Mouse (Mus musculus) CD8-positive naive resting alpha-beta T cell, adult 2 months (primary cell): ENCODE measurements around the gene Cdca3.
"Not testable (repeated sequence)": the region's sequence is repeated elsewhere in the genome, so short reads cannot be mapped to it uniquely, and the experiment has no call there.

Experiments used
- DNase-seq, 2 experiments: peaks; one replicate each; pipeline ENCODE4 v3.0.0; 2022; ENCODE audit warnings: low read depth in 2 of 2, low spot score in 2 of 2

The Cdca3 gene

GRCm38 (mm10) chr6:124828868-124829798, at the start of gene Cdca3, which contains the start of gene Usp5:
Gene Cdca3, plus strand, starts transcription at chr6:124829547.
Gene Usp5, minus strand, starts transcription at chr6:124829484.
- peak; percentile 96 to 97 for DNase-seq

- no peak for DNase-seq
Measured at GRCm38 (mm10) chr6:124779984-124780416, 49.3 kb upstream of the Cdca3 start.

- DNase-seq: no peak
Measured at GRCm38 (mm10) chr6:124780917-124781316, 48.4 kb upstream of the Cdca3 start.

GRCm38 (mm10) chr6:124782436-124782835, 46.9 kb upstream of the Cdca3 start:
- no peak for DNase-seq

GRCm38 (mm10) chr6:124786756-124787420, 42.5 kb upstream of the Cdca3 start:
- DNase-seq: no peak

GRCm38 (mm10) chr6:124787722-124788121, 41.6 kb upstream of the Cdca3 start:
- no peak for DNase-seq

- DNase-seq: no peak
Measured at GRCm38 (mm10) chr6:124789519-124789918, 39.8 kb upstream of the Cdca3 start.

GRCm38 (mm10) chr6:124790121-124790520, 39.2 kb upstream of the Cdca3 start:
- DNase-seq: no peak

GRCm38 (mm10) chr6:124791911-124792310, 37.4 kb upstream of the Cdca3 start:
- no peak for DNase-seq

- no peak for DNase-seq
Measured at GRCm38 (mm10) chr6:124795781-124796180, 33.6 kb upstream of the Cdca3 start.

- DNase-seq: no peak
Measured at GRCm38 (mm10) chr6:124796200-124796599, 33.1 kb upstream of the Cdca3 start.

GRCm38 (mm10) chr6:124802400-124802799, 26.9 kb upstream of the Cdca3 start:
- DNase-seq: not testable (repeated sequence)

GRCm38 (mm10) chr6:124803061-124803460, 26.3 kb upstream of the Cdca3 start:
- DNase-seq: no peak

- DNase-seq: not testable (repeated sequence)
Measured at GRCm38 (mm10) chr6:124803691-124804090, 25.7 kb upstream of the Cdca3 start.

- no peak for DNase-seq
Measured at GRCm38 (mm10) chr6:124804341-124804740, 25.0 kb upstream of the Cdca3 start.

GRCm38 (mm10) chr6:124805341-124806321, 23.7 kb upstream of the Cdca3 start:
- peak; percentile 48 to 60 for DNase-seq

- no peak for DNase-seq
Measured at GRCm38 (mm10) chr6:124806446-124807140, 22.8 kb upstream of the Cdca3 start.

- no peak for DNase-seq
Measured at GRCm38 (mm10) chr6:124807366-124807765, 22.0 kb upstream of the Cdca3 start.

GRCm38 (mm10) chr6:124807986-124808357, 21.4 kb upstream of the Cdca3 start:
- no peak for DNase-seq

GRCm38 (mm10) chr6:124808358-124809012, 20.9 kb upstream of the Cdca3 start, which contains the start of gene Spsb2:
Gene Spsb2, plus strand, starts transcription at chr6:124808661.
- DNase-seq: no peak
